Mouse (Mus musculus): ENCODE data around the gene Sp110.
"Not testable (repeated sequence)": the region's sequence is repeated elsewhere in the genome, so short reads cannot be mapped to it uniquely, and the experiment has no call there.

Gene Sp110

DNA sequence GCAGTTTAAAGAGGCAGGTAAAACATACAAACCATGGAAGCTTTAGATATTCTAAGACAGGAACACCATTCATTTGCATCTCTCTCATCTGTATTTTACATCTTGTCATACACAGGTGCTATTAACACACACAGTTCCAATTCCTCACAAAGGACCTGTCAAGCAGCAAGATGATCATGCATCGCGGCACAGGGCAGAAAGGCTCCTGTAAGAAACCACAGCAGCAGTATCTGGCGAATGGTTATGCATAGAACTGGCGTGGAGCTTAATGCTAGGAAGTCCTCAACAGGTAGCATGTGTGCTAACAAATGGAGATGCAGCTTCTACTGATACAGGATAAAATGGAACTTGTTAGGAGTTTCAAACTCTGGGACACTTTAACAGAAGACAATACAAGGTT, 43.4 kb downstream of the Sp110 start:
- in situ Hi-C loops (cut with MboI, MseI), result not testable (repeated sequence)

DNA sequence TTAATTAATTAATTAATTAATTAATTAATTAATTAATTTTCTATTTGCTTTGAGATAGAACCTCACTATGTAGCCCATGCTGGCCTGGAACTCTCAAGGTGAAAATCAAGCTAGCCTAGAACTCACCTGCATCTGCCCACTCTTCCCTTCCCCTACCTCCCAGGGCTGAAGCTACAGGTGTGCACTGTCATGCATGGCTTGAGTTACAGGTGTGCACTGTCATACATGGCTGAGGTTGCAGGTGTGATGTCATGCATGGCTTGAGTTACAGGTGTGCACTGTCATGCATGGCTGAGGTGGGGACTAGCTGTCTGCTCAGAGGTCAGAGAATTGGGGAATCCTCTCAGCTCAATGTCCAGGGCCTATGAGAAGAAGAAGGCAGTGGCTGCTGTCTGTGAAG, 52.2 kb downstream of the Sp110 start:
- in situ Hi-C loops (cut with MboI, MseI), result loop anchor here (10.0 kb wide), 1 partner anchor 342 kb away; no protein-coding TSS in a partner anchor

DNA sequence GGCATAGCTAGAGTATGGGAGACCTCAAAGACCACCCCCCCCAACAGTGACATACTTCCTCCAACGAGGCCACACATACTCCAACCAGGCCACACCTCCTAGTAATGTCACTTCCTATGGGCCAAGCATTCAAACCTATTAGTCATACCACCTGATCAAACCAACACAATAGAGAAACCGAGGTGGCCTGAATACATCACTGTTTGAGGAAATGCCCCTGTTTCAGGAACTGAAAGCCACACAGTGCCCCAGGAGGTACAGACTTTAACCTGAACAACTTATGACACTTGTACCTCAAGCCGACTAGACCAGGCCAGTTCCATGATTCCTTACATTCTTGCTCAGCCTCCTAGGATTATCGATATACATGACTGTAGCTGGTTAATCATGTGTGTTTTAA, 54.8 kb downstream of the Sp110 start:
- in situ Hi-C loops (cut with MboI, MseI), result loop anchor here (5.0 to 10.0 kb wide), 2 partner anchors 339 to 587 kb away; no protein-coding TSS in a partner anchor

GRCm38 (mm10) chr1:85528451-85529110, 70.0 kb downstream of the Sp110 start:
- in situ Hi-C loops (cut with MboI, MseI), result loop anchor here (10.0 kb wide), 2 partner anchors 204 to 334 kb away; no protein-coding TSS in a partner anchor
